Mouse (Mus musculus) neural tube, postnatal 0 days (tissue): ENCODE results near the gene Ssr1. TPM values are rescaled to one million over a fixed set of nuclear protein-coding genes. Genes with fewer than 3 reads are reported as not detected.

Experiments used
- polyA plus RNA-seq: library from polyadenylated mRNA; unstranded; fragments of >200 nt; fragmentation: Nextera tagmentation; extraction: Ambion mirVana; gene quantifications from 2 replicates; pipeline ENCODE4 v1.2.1, GENCODE M21; 2015

Gene Ssr1
- 53.0 and 59.1 TPM in 2 replicates for polyA plus RNA-seq

GRCm38 (mm10) chr13:37993704-37994404, at the start of gene Ssr1:
Gene Ssr1 (minus strand): TSS chr13:37994217.

GRCm38 (mm10) chr13:38037044-38037687, 43.1 kb upstream of the Ssr1 start, which contains the start of gene Cage1:
Gene Cage1 (minus strand): TSS chr13:38037069.

GRCm38 (mm10) chr13:38036343-38037043, 42.5 kb upstream of the Ssr1 start, which contains the start of gene Riok1:
Gene Riok1 (plus strand): TSS chr13:38036995.

Other genes with a start within 250 kb of the Ssr1 start
- gene Rreb1, start 215.8 kb downstream of the Ssr1 start, polyA plus RNA-seq, result 2.4 and 3.0 TPM in 2 replicates
- gene Riok1, start 42.8 kb upstream of the Ssr1 start, polyA plus RNA-seq, result 37.4 and 37.7 TPM in 2 replicates
- 2.3 TPM in 2 replicates for gene Cage1, start 42.9 kb upstream of the Ssr1 start, polyA plus RNA-seq
- gene Dsp, start 157.1 kb upstream of the Ssr1 start, polyA plus RNA-seq, result 0.06 and 0.08 TPM in 2 replicates
- gene Snrnp48, start 210.7 kb upstream of the Ssr1 start, polyA plus RNA-seq, result 20.2 and 23.2 TPM in 2 replicates